Mouse (Mus musculus) stomach, embryonic 15.5 days (tissue): ENCODE results near the gene Acsbg1. TPM values are rescaled to one million over a fixed set of nuclear protein-coding genes. Genes with fewer than 3 reads are reported as not detected.

ENCODE experiments used
- ATAC-seq: fragments of 200-750 bp; cut with Nextera tagmentation; 2 replicates; pipeline ENCODE4 v1.8.0; 2017; ENCODE audit warnings: low read depth, moderate number of reproducible peaks, moderate TSS enrichment; ENCODE audit not compliant: insufficient read depth, low FRiP score
- H3K27ac ChIP-seq: fragments of 300-500 bp; sonication (generic); 2 replicates; pipeline ENCODE4 v1.5.1; 2015; ENCODE audit warnings: mild to moderate bottlenecking, inconsistent platforms
- H3K27me3 ChIP-seq: fragments of 300-500 bp; sonication (generic); replicated peaks from 2 replicates; pipeline ENCODE4 v1.6.1; 2015; ENCODE audit warnings: inconsistent platforms
- H3K36me3 ChIP-seq: fragments of 300-500 bp; sonication (generic); 2 replicates; pipeline ENCODE4 v1.6.1; 2015; ENCODE audit warnings: inconsistent platforms
- H3K4me1 ChIP-seq: fragments of 300-500 bp; sonication (generic); 2 replicates; pipeline ENCODE4 v1.6.1; 2015; ENCODE audit warnings: inconsistent platforms
- H3K4me2 ChIP-seq: fragments of 300-500 bp; sonication (generic); 2 replicates; pipeline ENCODE4 v1.6.1; 2015; ENCODE audit warnings: mild to moderate bottlenecking, inconsistent platforms
- H3K4me3 ChIP-seq: fragments of 300-500 bp; sonication (generic); replicated peaks from 2 replicates; pipeline ENCODE4 v1.5.1; 2015; ENCODE audit warnings: inconsistent platforms
- H3K9ac ChIP-seq: fragments of 300-500 bp; sonication (generic); 2 replicates; pipeline ENCODE4 v1.6.1; 2015; ENCODE audit warnings: inconsistent platforms
- H3K9me3 ChIP-seq: fragments of 300-500 bp; sonication (generic); 2 replicates; pipeline ENCODE4 v1.6.1; 2016; ENCODE audit warnings: inconsistent platforms
- WGBS: fragments of 180-500 bp; shearing (Covaris S2); methylation state at CpG from one replicate; pipeline ENCODE4 v1.1.7; 2015; 5-methylcytosine and 5-hydroxymethylcytosine counted together
- polyA plus RNA-seq: library from polyadenylated mRNA; unstranded; fragments of >200 nt; fragmentation: Nextera tagmentation; extraction: Ambion mirVana; gene quantifications from 2 replicates; pipeline ENCODE4 v1.2.1, GENCODE M21; 2015

The Acsbg1 gene
- polyA plus RNA-seq, 1 experiment from 2014 or later, result 3.1 TPM

GRCm38 (mm10) chr9:54637510-54638314, 24.0 kb downstream of the Acsbg1 start:
- no peaks in the 10 kb centered on the region for H3K27me3 ChIP-seq
- H3K4me1 ChIP-seq, result 0 out of 2 replicates have a peak, but pooled peaks cover 7% of the 10 kb centered on the region
- no peak for ATAC-seq
- no peaks in the 10 kb centered on the region for H3K9me3 ChIP-seq
- H3K36me3 ChIP-seq, result no peaks in the 10 kb centered on the region
- no peak overlapping the region for H3K4me3 ChIP-seq
- H3K27ac ChIP-seq, result no peak overlapping the region
- no peak overlapping the region for H3K4me2 ChIP-seq
- WGBS, result 43% methylated on average over 5 of the region's 5 CpGs
- H3K9ac ChIP-seq, result no peak overlapping the region

- H3K4me3 ChIP-seq, result no peak overlapping the region
- no peaks in the 10 kb centered on the region for H3K4me1 ChIP-seq
- no peak overlapping the region for H3K9ac ChIP-seq
- no peaks in the 10 kb centered on the region for H3K36me3 ChIP-seq
- WGBS, result 53% methylated on average over 2 of the region's 2 CpGs
- no peak overlapping the region for H3K27ac ChIP-seq
- no peak overlapping the region for H3K4me2 ChIP-seq
- ATAC-seq, result no peak
- H3K27me3 ChIP-seq, result no peaks in the 10 kb centered on the region
- no peaks in the 10 kb centered on the region for H3K9me3 ChIP-seq
Observed at GRCm38 (mm10) chr9:54633401-54633800, 28.3 kb downstream of the Acsbg1 start.

GRCm38 (mm10) chr9:54630905-54631304, 30.8 kb downstream of the Acsbg1 start:
- no peaks in the 10 kb centered on the region for H3K36me3 ChIP-seq

GRCm38 (mm10) chr9:54629613-54630261, 31.9 kb downstream of the Acsbg1 start:
- Histone ChIP-seq H3K4me2 (no peak overlapping the region), H3K4me3 (no peak overlapping the region), H3K9ac (no peak overlapping the region), H3K9me3 (no peaks in the 10 kb centered on the region), H3K27ac (no peak overlapping the region), H3K36me3 (no peaks in the 10 kb centered on the region), H3K4me1 (no peaks in the 10 kb centered on the region), H3K27me3 (no peaks in the 10 kb centered on the region)
- 85% methylated on average over 5 of the region's 5 CpGs for WGBS
- no peak for ATAC-seq

More at GRCm38 (mm10) chr9:54630905-54631304, 30.8 kb downstream of the Acsbg1 start:
- Histone ChIP-seq H3K4me2 (no peak overlapping the region), H3K27ac (no peak overlapping the region), H3K4me1 (no peaks in the 10 kb centered on the region), H3K9ac (no peak overlapping the region), H3K4me3 (no peak overlapping the region), H3K9me3 (no peaks in the 10 kb centered on the region), H3K27me3 (no peaks in the 10 kb centered on the region)
- ATAC-seq, result no peak

- H3K9ac ChIP-seq, result no peak overlapping the region
- no peaks in the 10 kb centered on the region for H3K9me3 ChIP-seq
- H3K27ac ChIP-seq, result no peak overlapping the region
- no peaks in the 10 kb centered on the region for H3K4me1 ChIP-seq
- H3K36me3 ChIP-seq, result no peaks in the 10 kb centered on the region
- no peaks in the 10 kb centered on the region for H3K27me3 ChIP-seq
- H3K4me3 ChIP-seq, result no peak overlapping the region
- no peak for ATAC-seq
- WGBS, result 90% methylated on average over 4 of the region's 4 CpGs
- no peak overlapping the region for H3K4me2 ChIP-seq
Observed at GRCm38 (mm10) chr9:54628752-54629151, 32.9 kb downstream of the Acsbg1 start.

GRCm38 (mm10) chr9:54627240-54627639, 34.4 kb downstream of the Acsbg1 start:
- Histone ChIP-seq H3K36me3 (no peaks in the 10 kb centered on the region), H3K4me1 (no peaks in the 10 kb centered on the region), H3K9me3 (no peaks in the 10 kb centered on the region), H3K27me3 (no peaks in the 10 kb centered on the region), H3K4me3 (no peak overlapping the region), H3K4me2 (no peak overlapping the region), H3K27ac (no peak overlapping the region), H3K9ac (no peak overlapping the region)
- ATAC-seq, result no peak
- 86% methylated on average over 5 of the region's 5 CpGs for WGBS

GRCm38 (mm10) chr9:54614182-54614850, 47.4 kb downstream of the Acsbg1 start:
- Histone ChIP-seq H3K27ac (no peak overlapping the region), H3K4me3 (no peak overlapping the region), H3K9me3 (no peaks in the 10 kb centered on the region), H3K4me1 (no peaks in the 10 kb centered on the region), H3K4me2 (no peak overlapping the region), H3K36me3 (no peaks in the 10 kb centered on the region), H3K27me3 (no peaks in the 10 kb centered on the region), H3K9ac (no peak overlapping the region)
- 0 out of 2 replicates have a peak, but pooled peaks have one; percentile 57 for ATAC-seq
- 45% methylated on average over 13 of the region's 13 CpGs for WGBS

- no peak overlapping the region for H3K9ac ChIP-seq
- H3K27me3 ChIP-seq, result no peaks in the 10 kb centered on the region
- no peaks in the 10 kb centered on the region for H3K36me3 ChIP-seq
- 72% methylated on average over 5 of the region's 5 CpGs for WGBS
- H3K4me3 ChIP-seq, result no peak overlapping the region
- ATAC-seq, result no peak
- no peaks in the 10 kb centered on the region for H3K4me1 ChIP-seq
- H3K4me2 ChIP-seq, result no peak overlapping the region
- H3K27ac ChIP-seq, result peak overlapping the region; percentile 36; the same call in 1 of the 2 replicates
- no peaks in the 10 kb centered on the region for H3K9me3 ChIP-seq
Observed at GRCm38 (mm10) chr9:54612781-54613191, 48.9 kb downstream of the Acsbg1 start.

GRCm38 (mm10) chr9:54604886-54605285, 56.8 kb downstream of the Acsbg1 start:
- Histone ChIP-seq H3K4me1 (no peaks in the 10 kb centered on the region), H3K4me2 (no peak overlapping the region), H3K27ac (no peak overlapping the region), H3K4me3 (no peak overlapping the region), H3K9ac (no peak overlapping the region), H3K9me3 (no peaks in the 10 kb centered on the region), H3K27me3 (no peaks in the 10 kb centered on the region), H3K36me3 (0 out of 2 replicates have a peak, but pooled peaks cover 20% of the 10 kb centered on the region)
- ATAC-seq, result no peak
- whole genome bisulfite sequencing, result 49% methylated on average over 4 of the region's 4 CpGs

- no peak overlapping the region for H3K4me2 ChIP-seq
- H3K27me3 ChIP-seq, result no peaks in the 10 kb centered on the region
- H3K4me3 ChIP-seq, result no peak overlapping the region
- H3K36me3 ChIP-seq, result peaks cover 26% of the 10 kb centered on the region
- no peaks in the 10 kb centered on the region for H3K9me3 ChIP-seq
- WGBS, result 83% methylated on average over 5 of the region's 5 CpGs
- H3K9ac ChIP-seq, result no peak overlapping the region
- no peak for ATAC-seq
- no peaks in the 10 kb centered on the region for H3K4me1 ChIP-seq
- no peak overlapping the region for H3K27ac ChIP-seq
Observed at GRCm38 (mm10) chr9:54604131-54604654, 57.5 kb downstream of the Acsbg1 start.

GRCm38 (mm10) chr9:54602916-54603315, 58.8 kb downstream of the Acsbg1 start:
- ATAC-seq, result no peak
- H3K27ac ChIP-seq, result no peak overlapping the region
- H3K4me3 ChIP-seq, result no peak overlapping the region
- H3K27me3 ChIP-seq, result no peaks in the 10 kb centered on the region
- H3K4me1 ChIP-seq, result no peaks in the 10 kb centered on the region
- H3K4me2 ChIP-seq, result no peak overlapping the region
- no peak overlapping the region for H3K9ac ChIP-seq
- no peaks in the 10 kb centered on the region for H3K9me3 ChIP-seq
- peaks cover 35% of the 10 kb centered on the region for H3K36me3 ChIP-seq
- WGBS, result 90% methylated on average over 7 of the region's 7 CpGs

GRCm38 (mm10) chr9:54602386-54602785, 59.3 kb downstream of the Acsbg1 start:
- Histone ChIP-seq H3K9me3 (no peaks in the 10 kb centered on the region), H3K36me3 (peaks cover 37% of the 10 kb centered on the region), H3K27ac (no peak overlapping the region), H3K4me2 (no peak overlapping the region), H3K4me1 (no peaks in the 10 kb centered on the region), H3K9ac (no peak overlapping the region), H3K4me3 (no peak overlapping the region), H3K27me3 (no peaks in the 10 kb centered on the region)
- ATAC-seq, result no peak
- 90% methylated on average over 2 of the region's 2 CpGs for WGBS
